Mouse (Mus musculus): ENCODE data around the gene Pxk.

- TF ChIP-seq CTCF (IDR thresholded peaks at IDR 0.05; ENCODE audit: low read depth) (no peak), EP300 (optimal IDR thresholded peaks at IDR 0.05) (no peak)
Observed at GRCm38 (mm10) chr14:8145594-8146558, 47.9 kb downstream of the Pxk start.

Data from stomach, postnatal 0 days (tissue).